14 mouse cellular contexts compared by ENCODE assay signal in the genomic region with DNA sequence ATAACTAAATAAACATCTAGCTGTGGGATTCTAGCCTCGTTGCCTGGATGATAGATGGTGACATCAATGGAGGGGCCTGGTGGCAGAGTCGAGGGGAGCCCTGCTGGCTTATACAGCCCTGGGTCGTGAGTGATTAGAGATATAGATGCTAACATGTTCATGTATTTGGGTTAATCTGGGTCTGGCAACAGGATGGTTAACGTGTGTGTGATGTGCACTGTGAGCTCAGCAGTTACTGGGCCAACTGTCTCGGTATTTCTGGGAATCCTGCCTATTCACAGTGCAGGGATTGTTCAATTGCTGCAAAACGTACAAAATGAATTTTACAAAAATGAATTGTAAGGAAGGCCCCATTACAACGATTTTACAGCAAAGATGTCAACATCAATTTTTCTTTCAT. TPM values are rescaled to one million over a fixed set of nuclear protein-coding genes. Genes with fewer than 3 reads are reported as not detected.
DNase-seq lines count a peak whose midpoint lies in the region; ATAC-seq and TF ChIP-seq lines count a peak whose summit lies in the region.
"Had no signal": no experiment of that assay in that cellular context is flagged by ENCODE, and none has a peak within 500 bp of the region (broad histone marks: within the 10 kb centered on the region; RNA-seq: fewer than 3 reads in every experiment).

No protein-coding gene starts in this region.

- DNase-seq in intestine, embryonic 14.5 days (ENCODE audit: low spot score), result peak; percentile 50
- DNase-seq in 3T3-L1 (ENCODE audit: low read depth, low spot score), result peak; percentile 55
- DNase-seq in Muller cell, postnatal 12 days (ENCODE audit: inconsistent ontology term), result peak; percentile 58
- DNase-seq in hindbrain, postnatal 0 days (ENCODE audit: low spot score), result peak; percentile 63
- DNase-seq in urinary bladder, postnatal 25 days (ENCODE audit: low spot score), result no peak
- DNase-seq in layer of hippocampus, postnatal 36 days, result no peak
- DNase-seq: cerebellum, adult 9-11 months; left cerebral cortex, postnatal 4 days; right cerebral cortex, postnatal 25 days had no signal

- H3K9me3 ChIP-seq in intestine, embryonic 14.5 days (ENCODE audit: control insufficient read depth, low read length), result no peaks in the 10 kb centered on the region
- H3K9me3 ChIP-seq in intestine, postnatal 0 days (ENCODE audit: control insufficient read depth), result no peaks in the 10 kb centered on the region
- no peaks in the 10 kb centered on the region for H3K9me3 ChIP-seq in hindbrain, postnatal 0 days (ENCODE audit: low read length)
- H3K9me3 ChIP-seq: embryonic facial prominence, embryonic 13.5 days; heart, embryonic 12.5 days had no signal

- ATAC-seq in intestine, embryonic 14.5 days (replicated peaks; ENCODE audit: low FRiP score, low TSS enrichment, low read depth), result no peak
- ATAC-seq in intestine, postnatal 0 days, result no peak
- ATAC-seq in hindbrain, postnatal 0 days, result peak; percentile 55; the same call in 1 of the 2 replicates
- ATAC-seq: inflammation-experienced regulatory T-cells, adult 6 months had no signal

- no peak for TF ChIP-seq CTCF in intestine, postnatal 0 days (IDR thresholded peaks at IDR 0.05; ENCODE audit: low read depth)
- no peak for TF ChIP-seq CTCF in hindbrain, postnatal 0 days (IDR thresholded peaks at IDR 0.05; ENCODE audit: low read depth)

- H3K9ac ChIP-seq in intestine, embryonic 14.5 days (ENCODE audit: low read length), result no peak overlapping the region
- no peak overlapping the region for H3K9ac ChIP-seq in intestine, postnatal 0 days (ENCODE audit: low read depth, low read length)
- no peak overlapping the region for H3K9ac ChIP-seq in hindbrain, postnatal 0 days (replicated peaks; ENCODE audit: low read length)
- H3K9ac ChIP-seq: embryonic facial prominence, embryonic 13.5 days; heart, embryonic 12.5 days had no signal

- peaks cover 49% of the 10 kb centered on the region for H3K36me3 ChIP-seq in intestine, embryonic 14.5 days (ENCODE audit: control insufficient read depth, insufficient read depth, low read length)
- no peaks in the 10 kb centered on the region for H3K36me3 ChIP-seq in intestine, postnatal 0 days (ENCODE audit: control insufficient read depth, insufficient read depth)
- H3K36me3 ChIP-seq in hindbrain, postnatal 0 days (ENCODE audit: insufficient read depth, low read length), result no peaks in the 10 kb centered on the region

- 36% methylated on average over 7 of the region's 7 CpGs for WGBS in intestine, embryonic 14.5 days
- WGBS in intestine, postnatal 0 days, result 47% methylated on average over 7 of the region's 7 CpGs
- 19% methylated on average over 7 of the region's 7 CpGs for whole genome bisulfite sequencing in hindbrain, postnatal 0 days

- peaks cover 17% of the 10 kb centered on the region for H3K4me1 ChIP-seq in intestine, embryonic 14.5 days (replicated peaks; ENCODE audit: control insufficient read depth, insufficient read depth, low read length)
- no peaks in the 10 kb centered on the region for H3K4me1 ChIP-seq in intestine, postnatal 0 days (replicated peaks; ENCODE audit: control insufficient read depth, insufficient read depth, low read length)
- H3K4me1 ChIP-seq in hindbrain, postnatal 0 days (ENCODE audit: insufficient read depth, low read length), result peaks cover 3% of the 10 kb centered on the region; the same call in 1 of the 2 replicates

- no peak overlapping the region for H3K4me2 ChIP-seq in intestine, embryonic 14.5 days (ENCODE audit: low read length)
- no peak overlapping the region for H3K4me2 ChIP-seq in intestine, postnatal 0 days (replicated peaks; ENCODE audit: low read depth)
- H3K4me2 ChIP-seq in hindbrain, postnatal 0 days (ENCODE audit: low read depth, low read length), result 0 out of 2 replicates have a peak overlapping the region, but pooled peaks have one; percentile 7
- H3K4me2 ChIP-seq: embryonic facial prominence, embryonic 13.5 days; heart, embryonic 12.5 days had no signal

- H3K27me3 ChIP-seq in intestine, embryonic 14.5 days (replicated peaks; ENCODE audit: control insufficient read depth, insufficient read depth, low read length), result no peaks in the 10 kb centered on the region
- no peaks in the 10 kb centered on the region for H3K27me3 ChIP-seq in intestine, postnatal 0 days (replicated peaks; ENCODE audit: control insufficient read depth, insufficient read depth, low read length)
- H3K27me3 ChIP-seq in hindbrain, postnatal 0 days (ENCODE audit: insufficient read depth, low read length), result no peaks in the 10 kb centered on the region
- H3K27me3 ChIP-seq: embryonic facial prominence, embryonic 13.5 days; heart, embryonic 12.5 days had no signal

- no peak overlapping the region for H3K4me3 ChIP-seq in intestine, embryonic 14.5 days (ENCODE audit: low read depth, low read length)
- H3K4me3 ChIP-seq in intestine, postnatal 0 days (ENCODE audit: low read depth, low read length), result no peak overlapping the region
- H3K4me3 ChIP-seq in hindbrain, postnatal 0 days (ENCODE audit: low read length), result no peak overlapping the region
- H3K4me3 ChIP-seq: embryonic facial prominence, embryonic 13.5 days; heart, embryonic 12.5 days had no signal

- H3K27ac ChIP-seq in intestine, embryonic 14.5 days (ENCODE audit: low read depth), result no peak overlapping the region
- H3K27ac ChIP-seq in intestine, postnatal 0 days (ENCODE audit: low read depth, low read length), result no peak overlapping the region
- H3K27ac ChIP-seq in hindbrain, postnatal 0 days, result no peak overlapping the region
- H3K27ac ChIP-seq: embryonic facial prominence, embryonic 13.5 days had no signal

RNA-seq across cellular contexts. Expression of gene Meis2, which starts 20.6 kb away (rescaled TPM):
- polyA plus RNA-seq in intestine, embryonic 14.5 days (2014; fragmentation: Nextera tagmentation; extraction: Ambion mirVana), result 67.3 and 73.2 TPM in 2 replicates
- 13.1 and 14.0 TPM in 2 replicates for polyA plus RNA-seq in intestine, postnatal 0 days (2015; fragmentation: Nextera tagmentation; extraction: Ambion mirVana)
- 132 and 133 TPM in 2 replicates for total RNA-seq in hindbrain, postnatal 0 days (2014; rRNA removed)
- 94.4 and 105 TPM in 2 replicates for polyA plus RNA-seq in hindbrain, postnatal 0 days (2015; fragmentation: Nextera tagmentation; extraction: Ambion mirVana)
- total RNA-seq in layer of hippocampus, postnatal 36 days (2021), result 10 to 100 TPM; 39.2 to 43.8 TPM
- total RNA-seq: megakaryocyte-erythroid progenitor cell, adult 5-6 weeks had no signal

Comparison
In these comparisons a context has a peak if more than half of its experiments do, and no peak if none do; other contexts are left out.
1. DNase-seq: peak in intestine, embryonic 14.5 days (single experiment), 3T3-L1 (single experiment), Muller cell, postnatal 12 days (single experiment) and hindbrain, postnatal 0 days (single experiment); none in urinary bladder, postnatal 25 days (single experiment) and layer of hippocampus, postnatal 36 days (0 of 2).